Mouse (Mus musculus): Measurements from ENCODE around the gene Alyref. TPM values are rescaled to one million over a fixed set of nuclear protein-coding genes. Genes with fewer than 3 reads are reported as not detected.

The Alyref gene
- polyA plus RNA-seq, 1 experiment from 2014 or later: 372 TPM

DNA sequence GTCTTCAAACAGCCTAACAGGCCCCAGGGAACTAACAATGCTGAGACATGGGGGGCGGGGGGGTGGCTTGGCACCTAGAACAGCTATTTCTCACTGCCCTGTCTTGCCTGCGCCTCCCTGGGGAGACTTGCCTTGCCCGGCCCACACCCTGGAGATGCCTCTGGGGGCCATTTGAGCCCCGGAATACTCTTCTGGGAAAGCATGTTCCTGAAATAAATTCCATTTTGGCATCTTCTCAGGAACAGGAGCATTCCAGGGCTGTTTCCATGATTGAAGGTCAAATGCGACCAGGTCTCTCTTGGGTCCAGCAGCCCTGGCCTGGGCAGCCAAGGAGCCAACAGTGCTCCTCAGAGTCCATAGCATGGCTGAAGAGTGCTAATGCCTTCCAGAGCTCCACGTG lies 55.8 kb downstream of the Alyref start:
- Histone ChIP-seq H3K36me3 (peaks cover 31% of the 10 kb centered on the region), H3K4me1 (peaks cover 7% of the 10 kb centered on the region; the same call in 1 of the 2 replicates), H3K27me3 (no peaks in the 10 kb centered on the region), H3K4me2 (replicated peaks) (no peak overlapping the region), H3K9ac (replicated peaks) (no peak overlapping the region), H3K27ac (replicated peaks) (no peak overlapping the region), H3K4me3 (no peak overlapping the region), H3K9me3 (no peaks in the 10 kb centered on the region)
- no peak for ATAC-seq (replicated peaks)
- WGBS: 86% methylated on average over 6 of the region's 6 CpGs

Small RNA genes lying within 50 kb of the gene (microRNA-seq; reads per million reads assigned to microRNA genes)
- gene Mir6936: 2.0 reads per million

Other genes starting within 250 kb of the Alyref start
- 3,835 and 3,917 TPM in 2 replicates for gene Actg1, start 249.8 kb downstream of the Alyref start, polyA plus RNA-seq (2015; fragmentation: Nextera tagmentation; extraction: Ambion mirVana)
- 0.97 and 1.3 TPM in 2 replicates for gene Fscn2, start 236.8 kb downstream of the Alyref start, polyA plus RNA-seq (2015; fragmentation: Nextera tagmentation; extraction: Ambion mirVana)
- gene Faap100, start 219.6 kb downstream of the Alyref start, polyA plus RNA-seq (2015; fragmentation: Nextera tagmentation; extraction: Ambion mirVana): 72.1 and 74.1 TPM in 2 replicates
- gene Nploc4, start 160.7 kb downstream of the Alyref start, polyA plus RNA-seq (2015; fragmentation: Nextera tagmentation; extraction: Ambion mirVana): 34.8 and 35.2 TPM in 2 replicates
- not detected in 2 replicates for gene Tspan10, start 155.7 kb downstream of the Alyref start, polyA plus RNA-seq (2015; fragmentation: Nextera tagmentation; extraction: Ambion mirVana)
- 0.18 TPM in 1 of 2 replicates, not detected in the other for gene Pde6g, start 144.9 kb downstream of the Alyref start, polyA plus RNA-seq (2015; fragmentation: Nextera tagmentation; extraction: Ambion mirVana)
- gene Oxld1, start 140.3 kb downstream of the Alyref start, polyA plus RNA-seq (2015; fragmentation: Nextera tagmentation; extraction: Ambion mirVana): 11.1 and 12.0 TPM in 2 replicates
- gene Ccdc137, start 140.2 kb downstream of the Alyref start, polyA plus RNA-seq (2015; fragmentation: Nextera tagmentation; extraction: Ambion mirVana): 25.2 and 29.9 TPM in 2 replicates
- gene Arl16, start 130.8 kb downstream of the Alyref start, polyA plus RNA-seq (2015; fragmentation: Nextera tagmentation; extraction: Ambion mirVana): 49.1 and 50.8 TPM in 2 replicates
- 111 and 113 TPM in 2 replicates for gene Mrpl12, start 113.8 kb downstream of the Alyref start, polyA plus RNA-seq (2015; fragmentation: Nextera tagmentation; extraction: Ambion mirVana)
- 27.0 and 32.9 TPM in 2 replicates for gene Slc25a10, start 106.5 kb downstream of the Alyref start, polyA plus RNA-seq (2015; fragmentation: Nextera tagmentation; extraction: Ambion mirVana)
- gene Gcgr, start 67.7 kb downstream of the Alyref start, polyA plus RNA-seq (2015; fragmentation: Nextera tagmentation; extraction: Ambion mirVana): 0.09 TPM in 2 replicates
- 242 and 245 TPM in 2 replicates for gene Mcrip1, start 48.6 kb downstream of the Alyref start, polyA plus RNA-seq (2015; fragmentation: Nextera tagmentation; extraction: Ambion mirVana)
- 0.23 TPM in 1 of 2 replicates, not detected in the other for gene Ppp1r27, start 47.2 kb downstream of the Alyref start, polyA plus RNA-seq (2015; fragmentation: Nextera tagmentation; extraction: Ambion mirVana)
- gene P4hb, start 25.1 kb downstream of the Alyref start, polyA plus RNA-seq (2015; fragmentation: Nextera tagmentation; extraction: Ambion mirVana): 234 and 239 TPM in 2 replicates
- gene Arhgdia, start 16.7 kb downstream of the Alyref start, polyA plus RNA-seq (2015; fragmentation: Nextera tagmentation; extraction: Ambion mirVana): 464 TPM in 2 replicates
- 199 and 205 TPM in 2 replicates for gene Anapc11, start 56 bp upstream of the Alyref start, polyA plus RNA-seq (2015; fragmentation: Nextera tagmentation; extraction: Ambion mirVana)
- 0.51 and 0.65 TPM in 2 replicates for gene Npb, start 10.1 kb upstream of the Alyref start, polyA plus RNA-seq (2015; fragmentation: Nextera tagmentation; extraction: Ambion mirVana)
- 167 and 174 TPM in 2 replicates for gene Pcyt2, start 19.6 kb upstream of the Alyref start, polyA plus RNA-seq (2015; fragmentation: Nextera tagmentation; extraction: Ambion mirVana)
- gene Sirt7, start 26.9 kb upstream of the Alyref start, polyA plus RNA-seq (2015; fragmentation: Nextera tagmentation; extraction: Ambion mirVana): 51.4 and 53.1 TPM in 2 replicates
- gene Mafg, start 35.2 kb upstream of the Alyref start, polyA plus RNA-seq (2015; fragmentation: Nextera tagmentation; extraction: Ambion mirVana): 42.1 and 44.1 TPM in 2 replicates
- gene Pycr1, start 45.4 kb upstream of the Alyref start, polyA plus RNA-seq (2015; fragmentation: Nextera tagmentation; extraction: Ambion mirVana): 30.9 and 35.3 TPM in 2 replicates
- 0.47 TPM in 1 of 2 replicates, not detected in the other for gene Myadml2, start 49.8 kb upstream of the Alyref start, polyA plus RNA-seq (2015; fragmentation: Nextera tagmentation; extraction: Ambion mirVana)
- 0.46 and 1.1 TPM in 2 replicates for gene Notum, start 62.8 kb upstream of the Alyref start, polyA plus RNA-seq (2015; fragmentation: Nextera tagmentation; extraction: Ambion mirVana)
- 144 and 154 TPM in 2 replicates for gene Aspscr1, start 74.6 kb upstream of the Alyref start, polyA plus RNA-seq (2015; fragmentation: Nextera tagmentation; extraction: Ambion mirVana)
- gene Cenpx, start 115.4 kb upstream of the Alyref start, polyA plus RNA-seq (2015; fragmentation: Nextera tagmentation; extraction: Ambion mirVana): 97.9 and 103 TPM in 2 replicates
- 94.1 and 94.8 TPM in 2 replicates for gene Lrrc45, start 115.6 kb upstream of the Alyref start, polyA plus RNA-seq (2015; fragmentation: Nextera tagmentation; extraction: Ambion mirVana)
- gene Rac3, start 123.1 kb upstream of the Alyref start, polyA plus RNA-seq (2015; fragmentation: Nextera tagmentation; extraction: Ambion mirVana): 245 and 251 TPM in 2 replicates
- gene Dcxr, start 128.9 kb upstream of the Alyref start, polyA plus RNA-seq (2015; fragmentation: Nextera tagmentation; extraction: Ambion mirVana): 9.0 and 9.3 TPM in 2 replicates
- 0.64 and 0.69 TPM in 2 replicates for gene Cbr2, start 133.7 kb upstream of the Alyref start, polyA plus RNA-seq (2015; fragmentation: Nextera tagmentation; extraction: Ambion mirVana)
- 1.8 and 2.4 TPM in 2 replicates for gene Hmga1b, start 164.4 kb upstream of the Alyref start, polyA plus RNA-seq (2015; fragmentation: Nextera tagmentation; extraction: Ambion mirVana)
- gene Rfng, start 185.8 kb upstream of the Alyref start, polyA plus RNA-seq (2015; fragmentation: Nextera tagmentation; extraction: Ambion mirVana): 88.5 and 94.5 TPM in 2 replicates
- 276 and 287 TPM in 2 replicates for gene Gps1, start 185.9 kb upstream of the Alyref start, polyA plus RNA-seq (2015; fragmentation: Nextera tagmentation; extraction: Ambion mirVana)
- 50.0 and 50.1 TPM in 2 replicates for gene Dus1l, start 198.0 kb upstream of the Alyref start, polyA plus RNA-seq (2015; fragmentation: Nextera tagmentation; extraction: Ambion mirVana)
- 78.3 and 80.6 TPM in 2 replicates for gene Fasn, start 226.2 kb upstream of the Alyref start, polyA plus RNA-seq (2015; fragmentation: Nextera tagmentation; extraction: Ambion mirVana)